Mouse (Mus musculus) C2C12 (cell line): ENCODE data around the gene Syndig1l.

ENCODE experiments used
- CEBPB ChIP-seq: IDR thresholded peaks from one replicate; pipeline ENCODE4 v1.6.1; 2011; ENCODE audit warnings: low read depth, mild to moderate bottlenecking, control low read depth, moderate library complexity
- CTCF ChIP-seq: IDR thresholded peaks from one replicate; pipeline ENCODE4 v1.5.1; 2011; ENCODE audit not compliant: control insufficient read depth, insufficient read depth, insufficient read length
- FOSL1 ChIP-seq: IDR thresholded peaks from one replicate; pipeline ENCODE4 v1.8.0; 2011; ENCODE audit warnings: mild to moderate bottlenecking, low read length; ENCODE audit not compliant: poor library complexity, insufficient read depth, severe bottlenecking
- MAX ChIP-seq: IDR thresholded peaks from one replicate; pipeline ENCODE4 v1.6.1; 2011; ENCODE audit warnings: mild to moderate bottlenecking, control low read depth
- MYOD1 ChIP-seq: IDR thresholded peaks from one replicate; pipeline ENCODE4 v1.6.1; 2011; ENCODE audit warnings: low read depth; ENCODE audit not compliant: control insufficient read depth, insufficient read length
- MYOG ChIP-seq: IDR thresholded peaks from one replicate; pipeline ENCODE4 v1.6.1; 2011; ENCODE audit not compliant: control insufficient read depth, insufficient read length; ENCODE audit errors: extremely low read depth
- USF1 ChIP-seq: IDR thresholded peaks from one replicate; pipeline ENCODE4 v1.6.1; 2011; ENCODE audit warnings: low read depth, mild to moderate bottlenecking, control low read depth, moderate library complexity

DNA sequence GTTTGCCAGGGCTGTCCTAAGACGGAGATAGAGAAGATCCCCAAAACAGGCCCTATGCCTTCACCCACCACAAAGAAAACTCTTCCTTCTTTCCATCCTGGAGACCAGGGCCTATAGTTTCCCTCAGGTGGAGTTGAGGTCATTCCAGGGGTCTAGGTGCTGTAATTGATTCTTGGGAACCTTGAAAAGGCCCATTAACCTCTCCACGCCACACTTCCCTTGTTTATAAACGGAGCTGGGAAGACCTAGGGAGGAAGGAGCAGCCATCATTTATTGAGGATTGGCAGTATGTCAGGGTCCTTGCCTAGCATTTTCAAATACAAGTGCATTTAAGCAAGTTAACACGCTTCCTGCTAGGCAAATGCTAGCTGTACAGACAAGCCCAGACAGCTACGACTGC lies 28.8 kb upstream of the Syndig1l start:
- no peak for TF ChIP-seq CTCF
- no peak for TF ChIP-seq MYOG
- TF ChIP-seq USF1 = no peak
- no peak for TF ChIP-seq MAX
- no peak for TF ChIP-seq CEBPB
- TF ChIP-seq FOSL1 = no peak
- no peak for TF ChIP-seq MYOD1
